Mouse (Mus musculus): ENCODE results near the gene Gm49396.

The Gm49396 gene

GRCm38 (mm10) chr7:30613529-30614112 is 50.5 kb downstream of the Gm49396 start:
- DNase-seq (ENCODE audit: low spot score): no peak

DNA sequence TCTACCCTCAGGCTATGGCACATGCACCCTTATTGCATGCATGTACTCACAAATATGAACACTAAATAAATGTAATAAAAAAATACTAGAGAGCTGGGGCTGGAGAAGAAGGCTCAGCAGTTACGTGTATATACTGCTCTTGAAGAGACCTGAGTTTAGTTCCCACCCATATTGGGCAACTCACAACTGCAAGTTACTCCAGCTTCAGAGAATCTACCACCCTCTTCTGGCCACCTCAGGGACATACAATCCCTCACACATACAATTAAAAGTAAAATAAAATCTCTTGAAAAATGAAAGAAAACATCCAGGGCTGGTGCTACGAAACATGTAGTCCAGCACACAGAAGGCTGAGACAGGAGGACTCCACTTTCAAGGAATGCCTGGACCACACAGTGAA is 51.3 kb downstream of the Gm49396 start:
- DNase-seq (ENCODE audit: low spot score): no peak

DNA sequence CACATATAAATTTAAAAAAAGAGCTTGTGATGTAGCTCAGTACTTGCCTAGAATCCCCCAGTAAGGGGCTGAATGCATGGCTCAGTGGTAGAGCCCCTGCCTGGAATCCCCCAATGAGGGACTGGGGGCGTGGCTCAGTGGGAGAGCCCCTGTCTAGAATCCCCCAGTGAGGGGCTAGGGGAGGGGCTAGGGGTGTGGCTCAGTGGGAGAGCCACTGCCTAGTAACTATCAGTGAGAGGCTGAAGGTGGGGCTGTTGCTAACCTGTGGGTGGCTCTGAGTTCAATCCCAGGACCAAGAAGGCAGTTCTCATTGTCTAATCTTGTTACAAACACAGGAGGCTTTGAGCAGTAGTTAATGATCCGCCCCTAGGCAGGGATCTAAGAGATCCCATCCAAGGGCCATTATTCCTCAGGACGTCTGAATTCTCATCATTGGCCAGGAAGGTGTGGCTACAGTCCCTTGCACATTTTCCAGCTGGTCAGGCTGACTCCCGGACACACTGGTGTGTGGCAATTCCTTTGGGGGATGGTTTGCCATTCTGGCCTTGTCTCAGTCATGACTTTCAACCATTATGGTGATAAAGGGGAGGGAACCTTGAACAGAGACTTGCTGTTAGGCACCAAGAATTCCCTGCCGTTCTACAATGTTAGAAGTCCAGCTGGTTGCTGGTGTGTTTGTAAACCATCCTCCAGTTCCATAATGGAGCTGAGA is 52.1 kb downstream of the Gm49396 start:
- DNase-seq (ENCODE audit: low spot score): peak; percentile 22
